Mouse (Mus musculus) MN1 (cell line): ENCODE measurements at regions not wholly inside any gene's neighbourhood (a gene's known extent, or its start where the extent isn't known, plus 50 kb on each side); places are given as distances from the start of the nearest gene placed in this dataset.

Source experiments
- DNase-seq: peaks from one replicate; pipeline ENCODE4 v3.0.0-alpha.2; 2016; ENCODE audit warnings: low spot score

DNA sequence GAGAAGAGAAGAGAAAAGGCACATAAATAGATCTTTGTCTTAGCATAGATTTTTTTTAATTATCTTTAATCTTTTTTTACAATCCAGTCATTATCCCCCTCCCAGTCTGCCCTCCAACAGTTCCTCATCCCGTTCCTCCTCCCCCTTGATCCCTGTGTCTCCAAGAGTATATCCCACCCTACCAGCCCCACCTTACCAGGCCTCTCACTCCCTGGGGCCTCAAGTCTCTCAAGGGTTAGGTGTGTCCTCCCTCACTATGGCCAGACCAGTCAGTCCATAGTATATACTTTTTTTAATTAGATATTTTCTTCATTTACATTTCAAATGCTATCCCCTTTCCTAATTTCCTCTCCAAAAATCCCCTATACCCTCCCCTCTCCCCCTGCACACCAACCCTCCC is 475.1 kb downstream of the Rps29 start:
- DNase-seq, result no peak

DNA sequence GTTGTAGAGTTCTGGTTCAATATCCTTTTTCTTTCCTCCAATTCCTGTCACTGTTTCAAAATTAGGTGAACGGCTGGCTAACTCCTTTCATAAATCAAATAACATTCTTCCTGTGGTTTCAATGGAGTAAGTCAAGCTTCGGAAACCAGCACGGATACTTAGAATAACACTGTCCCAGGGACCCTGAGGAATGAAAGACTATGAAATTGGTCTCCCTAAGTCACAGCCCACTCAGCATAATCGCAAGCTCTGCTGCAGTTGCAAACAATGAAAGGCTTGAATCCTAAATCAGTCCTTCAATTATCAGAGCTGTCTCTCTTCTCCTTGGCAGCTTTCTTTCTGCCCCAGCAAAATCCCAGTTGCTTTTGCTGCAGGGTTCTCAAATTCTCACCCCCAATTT is 475.8 kb downstream of the Rps29 start:
- DNase-seq, result no peak

DNA sequence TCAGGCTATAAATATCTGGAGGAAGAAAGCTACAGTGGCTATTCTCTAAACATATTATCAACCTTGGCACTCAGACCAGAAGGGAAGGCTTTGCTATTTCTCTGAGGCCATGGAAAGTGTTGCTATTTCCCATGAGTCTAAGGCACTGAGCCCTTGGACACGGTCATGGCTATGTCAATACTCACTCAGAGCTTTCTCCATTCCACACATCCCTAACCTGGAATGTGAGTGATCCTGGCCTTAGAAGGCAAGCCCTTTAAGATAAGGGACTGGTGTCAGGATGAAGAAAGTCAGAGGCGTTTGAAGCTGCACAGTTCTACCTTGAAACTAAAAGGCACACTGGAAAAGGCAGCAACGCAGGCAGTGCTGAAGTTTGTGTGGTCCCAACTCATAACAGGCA is 478.3 kb downstream of the Rps29 start:
- no peak for DNase-seq

GRCm38 (mm10) chr12:68676096-68676775 is 482.8 kb downstream of the Rps29 start:
- no peak for DNase-seq

GRCm38 (mm10) chr12:68672011-68672410 is 487.0 kb downstream of the Rps29 start:
- DNase-seq, result no peak

DNA sequence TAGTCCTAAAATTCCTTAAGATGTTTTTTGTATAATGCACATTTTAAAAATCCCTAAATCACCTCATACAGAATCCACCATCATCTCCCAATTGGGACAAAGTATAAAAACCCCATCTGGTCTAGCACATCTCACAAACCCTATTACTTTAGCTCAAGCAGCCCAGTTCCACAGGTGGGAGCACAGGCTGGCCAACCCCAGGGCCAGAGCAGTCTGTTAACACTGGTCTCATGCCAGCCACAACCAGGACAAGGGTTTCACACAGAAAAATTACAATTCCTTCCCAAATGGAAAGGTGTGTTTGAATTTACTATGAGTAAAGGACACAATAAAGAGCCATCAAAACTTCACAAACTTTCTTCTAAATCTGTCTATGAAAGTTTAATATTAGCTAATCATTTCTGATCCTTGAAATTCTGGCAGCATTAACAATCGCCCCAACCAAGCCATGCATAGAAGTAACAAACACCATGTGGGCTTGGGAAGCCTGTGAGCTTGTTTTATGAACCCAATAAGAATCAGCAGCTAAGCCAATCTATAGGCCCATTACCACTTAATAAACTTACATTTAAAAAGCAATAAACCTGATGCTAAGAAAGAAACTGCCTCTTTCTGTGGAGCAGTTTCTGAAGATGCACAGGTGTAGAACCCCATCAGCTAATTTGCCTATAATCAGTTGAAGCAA is 512.9 kb downstream of the Rps29 start:
- DNase-seq, result no peak

DNA sequence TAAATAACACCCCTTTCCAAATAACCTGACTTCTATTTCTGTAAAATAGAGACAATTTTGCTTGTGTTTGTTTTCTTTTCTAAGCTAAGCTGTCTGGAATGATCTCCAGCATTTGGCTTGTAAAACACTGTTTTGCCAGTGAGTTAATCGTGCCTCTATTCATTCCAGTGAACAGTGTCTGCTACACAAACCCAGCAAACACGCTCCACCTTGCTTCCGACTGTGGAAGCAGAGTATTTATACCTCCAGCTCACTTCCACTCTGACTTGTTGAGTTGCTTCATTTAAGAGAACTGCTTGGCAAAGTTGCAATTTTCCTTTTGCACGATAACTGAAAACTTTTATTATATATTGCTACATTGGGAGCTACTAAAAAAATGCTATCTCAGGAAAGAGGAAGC is 515.3 kb downstream of the Rps29 start:
- no peak for DNase-seq

DNA sequence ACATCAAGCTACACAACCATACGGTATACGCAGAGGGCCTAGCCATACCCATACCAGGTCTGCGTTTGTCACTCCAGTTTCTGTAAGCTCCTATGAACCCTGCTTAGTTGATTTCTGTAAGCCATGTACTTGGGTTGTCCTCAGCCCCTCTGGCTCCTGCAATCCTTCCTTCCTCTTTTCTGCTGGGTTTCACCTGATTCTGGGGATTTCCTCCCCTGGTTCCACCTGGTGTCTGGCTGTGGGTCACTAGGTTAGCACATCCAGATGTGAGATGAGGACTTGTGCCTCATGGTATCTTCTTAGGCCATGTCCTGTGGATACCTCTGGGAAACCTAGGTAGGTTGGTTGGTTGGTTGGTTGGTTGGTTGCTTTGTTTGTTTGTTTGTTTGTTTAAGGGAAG is 526.5 kb downstream of the Rps29 start:
- DNase-seq, result no peak

DNA sequence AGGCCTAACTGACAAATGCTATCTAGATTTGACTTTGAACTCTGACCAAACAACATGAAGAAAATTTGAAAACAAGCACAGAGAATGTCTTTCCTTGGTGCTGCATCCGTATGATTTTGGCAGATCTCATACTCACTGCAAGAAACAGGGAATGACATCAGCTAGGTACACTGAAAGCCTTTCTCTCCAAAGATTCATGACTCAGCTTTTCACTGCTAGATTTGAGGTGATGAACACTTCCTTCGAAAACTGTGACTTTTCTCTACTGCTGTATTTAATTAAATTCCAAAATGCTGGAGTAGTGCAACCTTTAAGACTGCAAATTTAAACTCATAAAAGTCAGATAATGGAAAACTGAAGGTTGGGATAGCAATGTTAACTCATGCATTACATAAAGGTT is 540.6 kb downstream of the Rps29 start:
- no peak for DNase-seq

- DNase-seq, result no peak
Observed at GRCm38 (mm10) chr12:68605417-68606000, 553.5 kb downstream of the Rps29 start.

- no peak for DNase-seq
Observed at GRCm38 (mm10) chr12:68604524-68605299, 554.3 kb downstream of the Rps29 start.

DNA sequence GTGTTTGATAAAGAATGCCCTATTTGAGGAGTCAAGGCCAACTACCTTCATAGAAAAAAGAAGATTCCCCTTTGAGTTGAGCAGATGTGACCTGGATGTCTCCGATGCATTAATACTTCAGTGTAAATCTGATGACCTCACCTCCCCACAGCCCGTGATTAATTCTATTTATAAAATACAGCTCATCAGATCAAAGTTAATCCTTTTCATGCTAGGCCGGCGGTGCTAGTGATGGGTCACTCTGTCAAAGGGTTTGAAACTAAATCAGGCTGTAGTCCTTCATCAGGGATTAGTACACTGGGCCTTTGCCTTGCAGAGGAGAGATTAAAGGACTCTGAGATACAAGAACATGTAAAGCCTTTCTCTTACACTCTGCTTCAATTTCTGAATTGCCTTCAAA is 556.3 kb downstream of the Rps29 start:
- DNase-seq, result no peak

DNA sequence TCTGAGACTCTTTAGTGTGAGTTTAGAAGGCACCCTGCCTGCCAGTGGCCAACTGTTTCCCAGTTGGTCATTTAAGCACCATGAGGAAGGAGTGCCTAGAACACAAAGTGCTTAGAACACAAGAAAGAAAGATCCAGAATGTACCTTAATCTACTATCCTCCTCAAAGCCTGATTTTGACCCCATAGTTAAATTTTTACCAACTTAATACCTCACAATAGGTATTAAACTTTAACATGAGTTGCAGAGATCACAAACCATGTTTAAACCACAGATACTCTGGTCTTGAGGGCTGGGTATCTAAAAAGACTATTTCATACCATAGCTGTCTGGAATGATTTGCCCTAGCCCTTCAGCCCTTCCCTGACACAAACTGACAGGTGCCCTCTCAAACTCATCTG is 557.6 kb downstream of the Rps29 start:
- no peak for DNase-seq

- no peak for DNase-seq
Observed at GRCm38 (mm10) chr12:68599681-68600596, 559.0 kb downstream of the Rps29 start.

GRCm38 (mm10) chr12:68599016-68599616 is 559.9 kb downstream of the Rps29 start:
- no peak for DNase-seq

DNA sequence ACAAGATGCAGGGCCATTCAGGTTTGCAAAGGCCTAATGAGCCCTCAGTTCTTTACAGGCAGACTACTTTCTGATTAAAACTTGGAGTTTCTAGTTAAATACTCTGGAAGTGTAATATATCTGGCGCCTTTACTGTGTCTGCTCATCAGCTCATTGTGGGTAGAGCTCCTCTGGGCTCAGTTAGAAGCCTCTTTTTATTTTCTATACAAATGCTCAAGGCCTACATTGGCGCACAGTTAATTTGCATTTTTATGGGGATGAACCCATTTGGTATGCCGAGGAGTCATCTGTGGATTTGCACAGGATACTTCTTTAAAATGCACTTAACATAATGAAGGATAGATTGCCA is 573.5 kb downstream of the Rps29 start:
- DNase-seq, result no peak

GRCm38 (mm10) chr12:68584786-68585523 is 574.0 kb downstream of the Rps29 start:
- DNase-seq, result no peak

DNA sequence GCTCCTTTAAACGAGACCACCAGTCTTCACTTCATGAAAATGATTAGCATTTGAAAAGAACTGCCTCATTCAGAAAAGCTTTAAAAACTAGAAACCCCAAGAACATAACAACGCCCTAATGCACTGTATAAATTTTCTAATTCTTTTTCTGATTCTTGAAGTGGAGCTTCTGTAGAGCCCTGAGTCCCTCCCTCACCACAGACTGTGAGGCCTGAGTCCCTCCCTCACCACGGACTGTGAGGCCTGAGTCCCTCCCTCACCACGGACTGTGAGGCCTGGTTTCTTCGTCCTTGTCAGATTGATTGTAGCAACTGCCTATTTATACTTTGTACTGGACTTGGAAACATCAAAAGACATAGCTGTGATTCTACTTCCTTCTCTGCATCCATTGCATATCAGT is 579.1 kb downstream of the Rps29 start:
- no peak for DNase-seq

DNA sequence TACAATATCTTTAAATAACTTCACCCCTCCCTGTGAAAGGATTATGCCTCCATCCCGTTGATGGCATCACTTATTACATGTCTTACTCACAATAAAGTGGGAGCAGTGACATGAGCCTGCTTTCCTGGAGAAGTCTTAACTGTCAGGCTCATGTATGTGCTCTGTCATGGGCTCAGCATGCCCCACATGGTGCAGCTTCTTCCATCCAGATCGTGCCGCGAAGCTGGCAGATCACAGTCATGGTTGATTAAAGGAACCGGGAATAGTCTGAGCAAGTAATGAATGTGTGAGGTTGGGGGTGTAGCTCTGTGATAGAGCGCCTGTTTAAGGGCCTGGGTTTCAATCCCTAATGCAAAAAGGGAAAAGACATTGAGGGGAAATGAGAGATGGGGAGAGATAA is 581.5 kb downstream of the Rps29 start:
- DNase-seq, result no peak

GRCm38 (mm10) chr12:68576855-68577254 is 582.1 kb downstream of the Rps29 start:
- no peak for DNase-seq
